Comparison of ENCODE assay signal across 8 mouse cellular contexts in the genomic region with DNA sequence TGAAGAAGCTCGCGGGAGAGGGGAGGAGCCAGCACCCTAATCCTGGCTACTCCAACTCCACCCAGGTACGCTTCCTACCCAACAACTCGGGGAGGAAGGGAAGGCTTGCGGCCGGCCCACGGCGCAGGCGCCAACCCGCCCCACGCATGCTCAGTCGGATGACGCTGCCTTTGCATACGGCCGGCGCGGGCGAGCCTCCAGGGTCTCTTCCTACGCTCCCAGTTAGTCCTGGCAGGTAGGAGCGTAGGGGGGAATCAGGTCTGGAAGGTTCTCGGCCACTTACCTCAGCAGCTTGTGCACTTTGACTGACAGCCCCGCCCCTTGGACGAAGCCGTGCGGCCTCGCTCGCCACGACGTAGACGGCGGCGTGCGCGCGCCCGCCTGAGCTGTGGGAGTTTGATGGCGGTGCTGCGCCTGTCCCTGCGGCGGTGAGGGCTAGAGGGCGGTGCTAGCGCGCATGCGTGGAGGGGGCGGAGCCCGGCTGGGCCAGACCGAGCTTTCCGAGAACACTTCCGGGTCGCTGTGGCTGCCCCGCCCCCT. TPM values are rescaled to one million over a fixed set of nuclear protein-coding genes. Genes with fewer than 3 reads are reported as not detected.
A peak's percentile ranks its signal among the peaks of the same experiment; 100 is the strongest.
DNase-seq lines count a peak whose midpoint lies in the region; ATAC-seq lines count a peak whose summit lies in the region.

A gene (plus strand): TSS at position 133 of the 540 bp plus-strand sequence.
A gene (minus strand): TSS at position 463 of the 540 bp plus-strand sequence.

- H3K27ac ChIP-seq in hindbrain, embryonic 16.5 days (ENCODE audit: low read depth, low read length), result peak within 1 kb of the TSS; percentile 100
- peak within 1 kb of the TSS; percentile 74 for H3K27ac ChIP-seq in macrophage

- peak within 1 kb of the TSS; percentile 62 for H3K4me3 ChIP-seq in hindbrain, embryonic 16.5 days (ENCODE audit: low read length)
- H3K4me3 ChIP-seq in macrophage (ENCODE audit: inconsistent target), result peak within 1 kb of the TSS; percentile 87

- H3K9me3 ChIP-seq in hindbrain, embryonic 16.5 days (ENCODE audit: control insufficient read depth, low read length), result no peaks in the 10 kb centered on the region

- WGBS in hindbrain, embryonic 16.5 days, result under 1% methylated on average over 42 of the region's 51 CpGs
- under 1% methylated on average over 51 of the region's 51 CpGs for WGBS in macrophage (ENCODE audit: missing documents)

- peak within 1 kb of the TSS; percentile 77 for H3K4me2 ChIP-seq in hindbrain, embryonic 16.5 days (ENCODE audit: low read length)

- peak; percentile 97 for ATAC-seq in hindbrain, embryonic 16.5 days

- 0 out of 2 replicates have a peak, but pooled peaks cover 2% of the 10 kb centered on the region for H3K36me3 ChIP-seq in hindbrain, embryonic 16.5 days (ENCODE audit: control insufficient read depth, insufficient read depth, low read length)
- H3K36me3 ChIP-seq in macrophage (ENCODE audit: inconsistent target), result no peaks in the 10 kb centered on the region

- H3K4me1 ChIP-seq in hindbrain, embryonic 16.5 days (ENCODE audit: control insufficient read depth, insufficient read depth, low read depth, low read length), result peaks cover 14% of the 10 kb centered on the region

- peak within 1 kb of the TSS; percentile 84 for H3K9ac ChIP-seq in hindbrain, embryonic 16.5 days (ENCODE audit: low read depth, low read length)

- DNase-seq in WW6 (ENCODE audit: low read depth, low spot score), result peak; percentile 87
- peak; percentile 96 to 98 for DNase-seq in cerebellum, postnatal 4 days (ENCODE audit: low spot score in 2 of 2)
- peak; percentile 95 for DNase-seq in gastrocnemius, adult 18-20 months (ENCODE audit: low spot score)
- peak; percentile 95 to 97 for DNase-seq in left cerebral cortex, adult 18-20 months (ENCODE audit: low spot score in 2 of 2)
- peak; percentile 97 for DNase-seq in right cerebral cortex, adult 18-20 months
- peak; percentile 93 for DNase-seq in urinary bladder, postnatal 10 days (ENCODE audit: low spot score)

- no peaks in the 10 kb centered on the region for H3K27me3 ChIP-seq in hindbrain, embryonic 16.5 days (replicated peaks; ENCODE audit: control insufficient read depth, insufficient read depth, low read length)

- peaks cover 43% of the 10 kb centered on the region for H3K79me2 ChIP-seq in macrophage (ENCODE audit: inconsistent target)

RNA-seq across cellular contexts. Expression of the first gene that starts in this region (rescaled TPM):
- 10 to 100 TPM; 14.2 to 15.3 TPM for total RNA-seq in gastrocnemius, adult 18-20 months (2021)
- 47.7 and 48.3 TPM in 2 replicates for polyA plus RNA-seq in hindbrain, embryonic 16.5 days (2015; fragmentation: Nextera tagmentation; extraction: Ambion mirVana)
- 10 to 100 TPM; 14.1 to 14.8 TPM for total RNA-seq in left cerebral cortex, adult 18-20 months (2021)
- total RNA-seq in macrophage (2018; cell fraction: chromatin; rRNA removed), result 10 to 100 TPM in 17 of 26 experiments, 1 to 10 TPM in 9; 2.1 to 19.5 (median 13.4) TPM
- 10 to 100 TPM; 13.3 to 20.7 (median 15.9) TPM for total RNA-seq in macrophage (2018; cell fraction: cytosol; rRNA removed)
- 10 to 100 TPM in 6 of 26 experiments, 1 to 10 TPM in 20; 3.5 to 14.3 (median 8.5) TPM for total RNA-seq in macrophage (2018; cell fraction: nucleus; rRNA removed)
- polyA plus RNA-seq in macrophage (2018), result 14.4 to 20.2 TPM (median 19.0 TPM) in 3 replicates

RNA-seq across cellular contexts. Expression of the second gene that starts in this region (rescaled TPM):
- 10 to 100 TPM; 43.7 to 43.9 TPM for total RNA-seq in gastrocnemius, adult 18-20 months (2021)
- polyA plus RNA-seq in hindbrain, embryonic 16.5 days (2015; fragmentation: Nextera tagmentation; extraction: Ambion mirVana), result 101 and 116 TPM in 2 replicates
- 10 to 100 TPM; 60.4 to 60.9 TPM for total RNA-seq in left cerebral cortex, adult 18-20 months (2021)
- total RNA-seq in macrophage (2018; cell fraction: chromatin; rRNA removed), result 10 to 100 TPM in 24 of 26 experiments, 1 to 10 TPM in 2; 5.2 to 61.8 (median 23.2) TPM
- 10 to 100 TPM; 25.3 to 57.2 (median 43.1) TPM for total RNA-seq in macrophage (2018; cell fraction: cytosol; rRNA removed)
- 10 to 100 TPM in 25 of 26 experiments, 1 to 10 TPM in 1; 8.3 to 47.4 (median 24.8) TPM for total RNA-seq in macrophage (2018; cell fraction: nucleus; rRNA removed)
- 30.3 to 42.1 TPM (median 35.4 TPM) in 3 replicates for polyA plus RNA-seq in macrophage (2018)

Comparison
In these comparisons a context has a peak if more than half of its experiments do, and no peak if none do; other contexts are left out.
1. Peak in every context shown above with its lines: DNase-seq, ATAC-seq, H3K4me3 ChIP-seq and H3K27ac ChIP-seq.